Mouse (Mus musculus) heart, embryonic 11.5 days (tissue): ENCODE results near the gene Ddx10. TPM values are rescaled to one million over a fixed set of nuclear protein-coding genes. Genes with fewer than 3 reads are reported as not detected.

Experiments used
- ATAC-seq: fragments of 200-750 bp; cut with Nextera tagmentation; replicated peaks from 2 replicates; pipeline ENCODE4 v1.8.0; 2017; ENCODE audit warnings: moderate library complexity; ENCODE audit not compliant: insufficient number of reproducible peaks, low FRiP score, low TSS enrichment
- H3K27ac ChIP-seq: fragments of 300-500 bp; sonication (generic); 2 replicates; pipeline ENCODE4 v1.5.1; 2014; ENCODE audit warnings: mild to moderate bottlenecking, low read depth, low read length
- H3K27me3 ChIP-seq: fragments of 300-500 bp; sonication (generic); 2 replicates; pipeline ENCODE4 v1.6.1; 2014; ENCODE audit warnings: mild to moderate bottlenecking, low read length, mixed read lengths; ENCODE audit not compliant: control insufficient read depth, insufficient read depth
- H3K36me3 ChIP-seq: fragments of 300-500 bp; sonication (generic); 2 replicates; pipeline ENCODE4 v1.6.1; 2014; ENCODE audit warnings: mild to moderate bottlenecking, low read length, moderate library complexity, mixed read lengths; ENCODE audit not compliant: control insufficient read depth, insufficient read depth
- H3K4me1 ChIP-seq: fragments of 300-500 bp; sonication (generic); 2 replicates; pipeline ENCODE4 v1.6.1; 2014; ENCODE audit warnings: low read length; ENCODE audit not compliant: control insufficient read depth, insufficient read depth
- H3K4me2 ChIP-seq: fragments of 300-500 bp; sonication (generic); 2 replicates; pipeline ENCODE4 v1.6.1; 2014; ENCODE audit warnings: mild to moderate bottlenecking, moderate library complexity
- H3K4me3 ChIP-seq: fragments of 300-500 bp; sonication (generic); 2 replicates; pipeline ENCODE4 v1.5.1; 2014; ENCODE audit warnings: low read depth, low read length
- H3K9ac ChIP-seq: fragments of 300-500 bp; sonication (generic); 2 replicates; pipeline ENCODE4 v1.6.1; 2014; ENCODE audit warnings: mild to moderate bottlenecking, low read depth, low read length, moderate library complexity
- H3K9me3 ChIP-seq: fragments of 300-500 bp; sonication (generic); replicated peaks from 2 replicates; pipeline ENCODE4 v1.6.1; 2016; ENCODE audit warnings: low read length; ENCODE audit not compliant: control insufficient read depth
- WGBS: fragments of 180-500 bp; shearing (Covaris S2); extraction: QIAGEN DNeasy Blood & Tissue Kit; methylation state at CpG from one replicate; pipeline ENCODE4 v1.1.7; 2014; ENCODE audit not compliant: insufficient replicate concordance; 5-methylcytosine and 5-hydroxymethylcytosine counted together
- polyA plus RNA-seq: library from polyadenylated mRNA; unstranded; fragments of >200 nt; fragmentation: Nextera tagmentation; extraction: Ambion mirVana; gene quantifications from 2 replicates; pipeline ENCODE4 v1.2.1, GENCODE M21; 2014

Gene Ddx10
- polyA plus RNA-seq, 1 experiment from 2014 or later = 19.5 TPM

- H3K9me3 ChIP-seq = no peaks in the 10 kb centered on the region
- H3K36me3 ChIP-seq = no peaks in the 10 kb centered on the region
- no peak overlapping the region for H3K4me2 ChIP-seq
- ATAC-seq = 0 out of 2 replicates have a peak, but pooled peaks have one; percentile 10
- no peak overlapping the region for H3K9ac ChIP-seq
- no peaks in the 10 kb centered on the region for H3K27me3 ChIP-seq
- H3K27ac ChIP-seq = no peak overlapping the region
- 0 out of 2 replicates have a peak, but pooled peaks cover 7% of the 10 kb centered on the region for H3K4me1 ChIP-seq
- 62% methylated on average over 10 of the region's 10 CpGs for WGBS
- H3K4me3 ChIP-seq = no peak overlapping the region
Measured at GRCm38 (mm10) chr9:53073576-53074112, 174.2 kb downstream of the Ddx10 start.

GRCm38 (mm10) chr9:53072088-53072487, 175.8 kb downstream of the Ddx10 start:
- Histone ChIP-seq H3K27ac (no peak overlapping the region), H3K9me3 (no peaks in the 10 kb centered on the region), H3K27me3 (no peaks in the 10 kb centered on the region), H3K4me2 (no peak overlapping the region), H3K9ac (no peak overlapping the region), H3K36me3 (no peaks in the 10 kb centered on the region), H3K4me1 (0 out of 2 replicates have a peak, but pooled peaks cover 7% of the 10 kb centered on the region), H3K4me3 (no peak overlapping the region)
- 87% methylated on average over 9 of the region's 9 CpGs for WGBS
- no peak for ATAC-seq

GRCm38 (mm10) chr9:53070875-53071524, 176.9 kb downstream of the Ddx10 start:
- H3K27ac ChIP-seq = no peak overlapping the region
- no peak overlapping the region for H3K4me2 ChIP-seq
- no peak for ATAC-seq
- no peaks in the 10 kb centered on the region for H3K36me3 ChIP-seq
- H3K27me3 ChIP-seq = no peaks in the 10 kb centered on the region
- no peak overlapping the region for H3K4me3 ChIP-seq
- WGBS = 71% methylated on average over 12 of the region's 12 CpGs
- 0 out of 2 replicates have a peak, but pooled peaks cover 7% of the 10 kb centered on the region for H3K4me1 ChIP-seq
- no peaks in the 10 kb centered on the region for H3K9me3 ChIP-seq
- no peak overlapping the region for H3K9ac ChIP-seq

- Histone ChIP-seq H3K27ac (no peak overlapping the region), H3K4me3 (no peak overlapping the region), H3K9me3 (no peaks in the 10 kb centered on the region), H3K9ac (no peak overlapping the region), H3K36me3 (no peaks in the 10 kb centered on the region), H3K4me1 (0 out of 2 replicates have a peak, but pooled peaks cover 2% of the 10 kb centered on the region), H3K4me2 (no peak overlapping the region), H3K27me3 (no peaks in the 10 kb centered on the region)
- no peak for ATAC-seq
- 77% methylated on average over 5 of the region's 5 CpGs for WGBS
Measured at GRCm38 (mm10) chr9:53068166-53068565, 179.7 kb downstream of the Ddx10 start.

GRCm38 (mm10) chr9:53066428-53066827, 181.4 kb downstream of the Ddx10 start:
- H3K9me3 ChIP-seq = no peaks in the 10 kb centered on the region
- ATAC-seq = no peak
- no peak overlapping the region for H3K27ac ChIP-seq
- no peak overlapping the region for H3K4me3 ChIP-seq
- no peaks in the 10 kb centered on the region for H3K27me3 ChIP-seq
- WGBS = 62% methylated on average over 4 of the region's 4 CpGs
- H3K4me1 ChIP-seq = no peaks in the 10 kb centered on the region
- H3K9ac ChIP-seq = no peak overlapping the region
- no peak overlapping the region for H3K4me2 ChIP-seq
- H3K36me3 ChIP-seq = no peaks in the 10 kb centered on the region

GRCm38 (mm10) chr9:53065028-53065427, 182.8 kb downstream of the Ddx10 start:
- ATAC-seq = no peak
- no peaks in the 10 kb centered on the region for H3K9me3 ChIP-seq
- no peak overlapping the region for H3K4me2 ChIP-seq
- no peak overlapping the region for H3K4me3 ChIP-seq
- no peaks in the 10 kb centered on the region for H3K27me3 ChIP-seq
- peak overlapping the region; percentile 67 for H3K27ac ChIP-seq
- H3K36me3 ChIP-seq = no peaks in the 10 kb centered on the region
- H3K4me1 ChIP-seq = no peaks in the 10 kb centered on the region
- 40% methylated on average over 2 of the region's 2 CpGs for WGBS
- H3K9ac ChIP-seq = no peak overlapping the region

- no peaks in the 10 kb centered on the region for H3K36me3 ChIP-seq
- 46% methylated on average over 6 of the region's 6 CpGs for WGBS
- no peaks in the 10 kb centered on the region for H3K4me1 ChIP-seq
- H3K4me3 ChIP-seq = no peak overlapping the region
- H3K9me3 ChIP-seq = no peaks in the 10 kb centered on the region
- no peak for ATAC-seq
- no peak overlapping the region for H3K4me2 ChIP-seq
- H3K9ac ChIP-seq = no peak overlapping the region
- no peaks in the 10 kb centered on the region for H3K27me3 ChIP-seq
- H3K27ac ChIP-seq = peak overlapping the region; percentile 67
Measured at GRCm38 (mm10) chr9:53064531-53064930, 183.3 kb downstream of the Ddx10 start.

- Histone ChIP-seq H3K27ac (no peak overlapping the region), H3K9me3 (no peaks in the 10 kb centered on the region), H3K9ac (no peak overlapping the region), H3K27me3 (no peaks in the 10 kb centered on the region), H3K36me3 (no peaks in the 10 kb centered on the region), H3K4me1 (no peaks in the 10 kb centered on the region), H3K4me3 (no peak overlapping the region), H3K4me2 (no peak overlapping the region)
- WGBS = 58% methylated on average over 3 of the region's 3 CpGs
- no peak for ATAC-seq
Measured at GRCm38 (mm10) chr9:53055306-53055705, 192.5 kb downstream of the Ddx10 start.
